Mouse (Mus musculus) adrenal gland, postnatal 25 days (tissue): ENCODE measurements around the gene Lamtor4. TPM values are rescaled to one million over a fixed set of nuclear protein-coding genes. Genes with fewer than 3 reads are reported as not detected.

Experiments used
- DNase-seq: peaks from one replicate; pipeline ENCODE4 v3.0.0; 2021; ENCODE audit warnings: mixed read lengths
- total RNA-seq: library from RNA; stranded (reverse); gene quantifications from 2 replicates; pipeline ENCODE4 v1.2.3, GENCODE M21; 2021

Gene Lamtor4
- total RNA-seq, 1 experiment from 2014 or later, result 96.6 TPM

- DNase-seq, result no peak
Measured at GRCm38 (mm10) chr5:138294158-138294557, 38.9 kb downstream of the Lamtor4 start.

GRCm38 (mm10) chr5:138299613-138300012, 44.3 kb downstream of the Lamtor4 start:
- no peak for DNase-seq

Other genes starting within 250 kb of the Lamtor4 start
- gene Smok3a, start 234.2 kb upstream of the Lamtor4 start, total RNA-seq, result not detected in 2 replicates
- not detected in 2 replicates for gene Smok3b, start 234.1 kb upstream of the Lamtor4 start, total RNA-seq
- gene Smok3c, start 202.3 kb upstream of the Lamtor4 start, total RNA-seq, result not detected in 2 replicates
- gene Zkscan1, start 170.4 kb upstream of the Lamtor4 start, total RNA-seq, result 40.4 and 47.5 TPM in 2 replicates
- gene Zscan21, start 138.6 kb upstream of the Lamtor4 start, total RNA-seq, result 18.9 and 19.8 TPM in 2 replicates
- 11.4 and 14.1 TPM in 2 replicates for gene Zfp113, start 99.7 kb upstream of the Lamtor4 start, total RNA-seq
- gene Cops6, start 94.4 kb upstream of the Lamtor4 start, total RNA-seq, result 136 and 140 TPM in 2 replicates
- 19.1 and 25.8 TPM in 2 replicates for gene Ap4m1, start 83.5 kb upstream of the Lamtor4 start, total RNA-seq
- 46.7 and 48.8 TPM in 2 replicates for gene Mcm7, start 83.1 kb upstream of the Lamtor4 start, total RNA-seq
- gene Taf6, start 68.0 kb upstream of the Lamtor4 start, total RNA-seq, result 42.9 and 46.0 TPM in 2 replicates
- 21.6 and 25.5 TPM in 2 replicates for gene Cnpy4, start 68.0 kb upstream of the Lamtor4 start, total RNA-seq
- gene Mblac1, start 61.2 kb upstream of the Lamtor4 start, total RNA-seq, result 9.4 and 12.1 TPM in 2 replicates
- gene Nxpe5, start 29.6 kb upstream of the Lamtor4 start, total RNA-seq, result 0.30 TPM in 1 of 2 replicates, not detected in the other
- 31.6 and 38.4 TPM in 2 replicates for gene BC037034, start 8.6 kb downstream of the Lamtor4 start, total RNA-seq
- gene Gal3st4, start 17.4 kb downstream of the Lamtor4 start, total RNA-seq, result not detected in 2 replicates
- gene Gm43720, start 24.5 kb downstream of the Lamtor4 start, total RNA-seq, result not detected in 2 replicates
- 0.81 and 0.91 TPM in 2 replicates for gene Gpc2, start 24.5 kb downstream of the Lamtor4 start, total RNA-seq
- not detected in 2 replicates for gene Stag3, start 24.8 kb downstream of the Lamtor4 start, total RNA-seq
- gene Pvrig, start 86.5 kb downstream of the Lamtor4 start, total RNA-seq, result not detected in 2 replicates
- 6.4 and 9.1 TPM in 2 replicates for gene Zfp157, start 186.0 kb downstream of the Lamtor4 start, total RNA-seq